Comparison of ENCODE assay signal across 10 mouse cellular contexts in genomic region chr1:73758110-73759061, GRCm38 (mm10).
A peak's percentile ranks its signal among the peaks of the same experiment; 100 is the strongest.
DNase-seq lines count a peak whose midpoint lies in the region; ATAC-seq and TF ChIP-seq lines count a peak whose summit lies in the region.
"Had no signal": no experiment of that assay in that cellular context is flagged by ENCODE, and none has a peak within 500 bp of the region (broad histone marks: within the 10 kb centered on the region; RNA-seq: fewer than 3 reads in every experiment).

No protein-coding gene starts in this region.

- no peak overlapping the region for H3K4me3 ChIP-seq in embryonic facial prominence, embryonic 15.5 days (replicated peaks)
- no peak overlapping the region for H3K4me3 ChIP-seq in hindbrain, embryonic 14.5 days (replicated peaks; ENCODE audit: low read length)
- no peak overlapping the region for H3K4me3 ChIP-seq in midbrain, postnatal 0 days (ENCODE audit: low read depth, low read length)

- H3K4me2 ChIP-seq in embryonic facial prominence, embryonic 15.5 days (replicated peaks) = peak overlapping the region; percentile 15; the same call in 1 of the 2 replicates
- no peak overlapping the region for H3K4me2 ChIP-seq in hindbrain, embryonic 14.5 days (replicated peaks)
- no peak overlapping the region for H3K4me2 ChIP-seq in midbrain, postnatal 0 days (ENCODE audit: low read depth, low read length, poor library complexity, severe bottlenecking)

- 19% methylated on average over 11 of the region's 11 CpGs for WGBS in embryonic facial prominence, embryonic 15.5 days
- WGBS in hindbrain, embryonic 14.5 days = 31% methylated on average over 11 of the region's 11 CpGs
- WGBS in midbrain, postnatal 0 days = 27% methylated on average over 11 of the region's 11 CpGs

- no peak for TF ChIP-seq CTCF in midbrain, postnatal 0 days (IDR thresholded peaks at IDR 0.05)

- H3K9me3 ChIP-seq in embryonic facial prominence, embryonic 15.5 days (replicated peaks) = no peaks in the 10 kb centered on the region
- H3K9me3 ChIP-seq in hindbrain, embryonic 14.5 days (ENCODE audit: control insufficient read depth, low read length) = 0 out of 2 replicates have a peak, but pooled peaks cover 4% of the 10 kb centered on the region
- no peaks in the 10 kb centered on the region for H3K9me3 ChIP-seq in midbrain, postnatal 0 days (ENCODE audit: low read length)

- H3K9ac ChIP-seq in embryonic facial prominence, embryonic 15.5 days = no peak overlapping the region
- no peak overlapping the region for H3K9ac ChIP-seq in hindbrain, embryonic 14.5 days
- H3K9ac ChIP-seq in midbrain, postnatal 0 days (replicated peaks; ENCODE audit: low read length, poor library complexity, severe bottlenecking) = no peak overlapping the region
- H3K9ac ChIP-seq: liver, postnatal 0 days had no signal

- peak; percentile 88 for ATAC-seq in embryonic facial prominence, embryonic 15.5 days (ENCODE audit: insufficient number of reproducible peaks, low FRiP score, low TSS enrichment, low read depth)
- ATAC-seq in hindbrain, embryonic 14.5 days (ENCODE audit: low FRiP score) = peak; percentile 74
- ATAC-seq in midbrain, postnatal 0 days (ENCODE audit: low FRiP score) = no peak
- no peak for ATAC-seq in megakaryocyte, adult 5-6 weeks (ENCODE audit: poor library complexity, severe bottlenecking)
- ATAC-seq: liver, postnatal 0 days had no signal

- H3K36me3 ChIP-seq in embryonic facial prominence, embryonic 15.5 days = no peaks in the 10 kb centered on the region
- no peaks in the 10 kb centered on the region for H3K36me3 ChIP-seq in hindbrain, embryonic 14.5 days (replicated peaks; ENCODE audit: control insufficient read depth, insufficient read depth)
- no peaks in the 10 kb centered on the region for H3K36me3 ChIP-seq in midbrain, postnatal 0 days (ENCODE audit: insufficient read depth, low read length)

- peak; percentile 13 for DNase-seq in cerebellum, adult 9-11 months
- no peak for DNase-seq in cerebellum, postnatal 25 days
- DNase-seq in hindbrain, embryonic 14.5 days (ENCODE audit: low spot score) = no peak
- DNase-seq in midbrain, postnatal 0 days (ENCODE audit: low spot score) = peak; percentile 72
- no peak for DNase-seq in right cerebral cortex, postnatal 36 days (ENCODE audit: low spot score in 2 of 2)
- DNase-seq in MN1 (ENCODE audit: low spot score) = no peak
- DNase-seq: kidney, adult 9 months; liver, postnatal 0 days had no signal

- H3K4me1 ChIP-seq in embryonic facial prominence, embryonic 15.5 days = peaks cover 12% of the 10 kb centered on the region
- H3K4me1 ChIP-seq in hindbrain, embryonic 14.5 days (replicated peaks; ENCODE audit: control insufficient read depth, insufficient read depth, low read length) = no peaks in the 10 kb centered on the region
- no peaks in the 10 kb centered on the region for H3K4me1 ChIP-seq in midbrain, postnatal 0 days (ENCODE audit: insufficient read depth, low read length)

- H3K27me3 ChIP-seq in embryonic facial prominence, embryonic 15.5 days = no peaks in the 10 kb centered on the region
- no peaks in the 10 kb centered on the region for H3K27me3 ChIP-seq in hindbrain, embryonic 14.5 days (ENCODE audit: control insufficient read depth, insufficient read depth, low read length)
- no peaks in the 10 kb centered on the region for H3K27me3 ChIP-seq in midbrain, postnatal 0 days (ENCODE audit: insufficient read depth, low read length)

- H3K27ac ChIP-seq in embryonic facial prominence, embryonic 15.5 days (replicated peaks) = 0 out of 2 replicates have a peak overlapping the region, but pooled peaks have one; percentile 24
- H3K27ac ChIP-seq in hindbrain, embryonic 14.5 days = 0 out of 2 replicates have a peak overlapping the region, but pooled peaks have one; percentile 9
- no peak overlapping the region for H3K27ac ChIP-seq in midbrain, postnatal 0 days (ENCODE audit: low read depth, low read length)

Comparison
In these comparisons a context has a peak if more than half of its experiments do, and no peak if none do; other contexts are left out.
1. DNase-seq: peak in cerebellum, adult 9-11 months (single experiment) and midbrain, postnatal 0 days (single experiment); none in cerebellum, postnatal 25 days (0 of 2), hindbrain, embryonic 14.5 days (single experiment), right cerebral cortex, postnatal 36 days (0 of 2) and MN1 (single experiment).
2. ATAC-seq: peak in embryonic facial prominence, embryonic 15.5 days (single experiment) and hindbrain, embryonic 14.5 days (single experiment); none in midbrain, postnatal 0 days (single experiment) and megakaryocyte, adult 5-6 weeks (single experiment).